Mouse (Mus musculus): ENCODE results near the gene Kpna4. TPM values are rescaled to one million over a fixed set of nuclear protein-coding genes. Genes with fewer than 3 reads are reported as not detected.
"Not testable (repeated sequence)": the region's sequence is repeated elsewhere in the genome, so short reads cannot be mapped to it uniquely, and the experiment has no call there.

Gene Kpna4
- total RNA-seq, 2 experiments from 2014 or later = 64.1 to 71.1 TPM

- no peak for DNase-seq
These were observed 17.8 kb downstream of the Kpna4 start for GRCm38 (mm10) chr3:69109079-69109478.

DNA sequence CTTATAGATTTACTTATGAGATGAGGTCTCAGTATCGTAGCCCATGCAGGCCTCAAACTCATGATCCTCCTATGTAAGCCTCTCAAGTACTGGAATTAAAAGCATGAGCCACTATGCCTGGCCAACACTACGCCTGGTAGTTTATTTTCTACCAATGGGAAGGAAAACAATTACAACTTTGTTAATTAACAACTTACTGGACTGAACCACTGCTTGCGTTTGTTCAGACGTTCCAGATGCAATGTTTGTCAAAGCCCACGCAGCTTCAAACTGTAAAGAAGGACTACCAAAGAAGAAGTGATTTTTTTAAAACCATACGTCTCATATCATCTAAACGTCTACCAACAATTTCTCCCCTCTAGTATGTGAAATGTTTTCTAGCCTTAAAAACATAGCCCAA is 32.5 kb downstream of the Kpna4 start:
- DNase-seq = no peak

- no peak for DNase-seq
These were observed 62.9 kb downstream of the Kpna4 start for GRCm38 (mm10) chr3:69064005-69064404.

GRCm38 (mm10) chr3:69062764-69063163 is 64.1 kb downstream of the Kpna4 start:
- no peak for DNase-seq

GRCm38 (mm10) chr3:69060672-69061071 is 66.2 kb downstream of the Kpna4 start:
- no peak for DNase-seq

- DNase-seq = no peak
These were observed 71.0 kb downstream of the Kpna4 start for GRCm38 (mm10) chr3:69055871-69056270.

GRCm38 (mm10) chr3:69054760-69055432 is 72.0 kb downstream of the Kpna4 start:
- no peak for DNase-seq

DNA sequence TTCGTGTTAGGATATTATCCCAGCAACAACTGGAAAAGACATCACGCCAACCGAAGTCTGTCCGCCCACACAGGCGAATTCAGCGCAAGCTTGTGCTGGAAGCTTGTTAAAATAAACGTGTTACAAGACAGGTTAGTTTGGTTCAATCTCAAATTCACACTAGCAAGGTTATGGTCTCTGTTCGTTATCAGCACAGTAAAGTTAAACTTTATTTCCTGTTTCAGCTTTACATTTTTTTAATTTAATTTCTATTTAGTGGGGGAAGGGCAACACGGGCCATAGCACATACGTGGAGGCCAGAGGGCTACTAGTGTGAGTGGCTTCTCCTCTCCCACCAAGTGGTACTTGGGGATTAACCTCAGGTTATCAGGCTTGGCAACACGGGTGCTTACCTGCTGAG is 75.0 kb downstream of the Kpna4 start:
- DNase-seq = no peak

DNA sequence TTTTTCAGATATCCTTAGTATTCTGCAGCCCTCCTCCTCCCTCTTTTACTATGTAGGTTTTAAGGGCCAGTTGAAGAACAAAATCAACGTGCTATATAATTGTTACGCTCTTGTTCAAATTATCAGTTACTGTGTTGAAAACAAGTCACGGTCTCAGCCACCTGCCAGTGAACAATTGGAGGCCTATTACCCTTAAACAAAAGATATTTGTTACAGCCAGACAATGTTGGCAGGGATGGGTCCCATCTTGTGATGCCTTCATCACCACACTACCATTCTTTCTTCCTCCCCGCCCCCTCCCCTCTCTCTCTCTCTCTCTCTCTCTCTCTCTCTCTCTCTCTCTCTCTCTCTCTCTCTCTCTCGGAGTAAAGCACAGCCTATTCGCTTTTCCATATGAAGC is 77.9 kb downstream of the Kpna4 start:
- no peak for DNase-seq

DNA sequence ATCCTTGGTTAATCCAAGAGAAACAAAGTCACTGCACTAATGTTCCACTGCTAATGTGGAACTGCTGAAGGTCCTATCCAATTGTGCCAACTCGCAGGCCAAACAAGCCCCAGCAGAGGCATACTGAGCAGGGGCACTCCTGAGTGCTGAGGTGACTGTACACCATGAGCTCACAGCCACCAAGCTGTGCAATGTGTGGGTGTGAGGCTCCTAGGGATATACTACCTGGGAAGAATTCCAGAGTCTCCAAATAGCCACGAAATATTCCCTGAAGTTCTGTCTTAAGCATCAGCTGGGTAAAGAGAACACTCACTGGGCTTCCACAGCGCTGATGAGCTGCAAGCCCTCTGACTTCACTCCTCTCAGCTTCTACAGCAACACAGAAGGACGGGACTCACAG is 79.2 kb downstream of the Kpna4 start:
- DNase-seq = no peak

DNA sequence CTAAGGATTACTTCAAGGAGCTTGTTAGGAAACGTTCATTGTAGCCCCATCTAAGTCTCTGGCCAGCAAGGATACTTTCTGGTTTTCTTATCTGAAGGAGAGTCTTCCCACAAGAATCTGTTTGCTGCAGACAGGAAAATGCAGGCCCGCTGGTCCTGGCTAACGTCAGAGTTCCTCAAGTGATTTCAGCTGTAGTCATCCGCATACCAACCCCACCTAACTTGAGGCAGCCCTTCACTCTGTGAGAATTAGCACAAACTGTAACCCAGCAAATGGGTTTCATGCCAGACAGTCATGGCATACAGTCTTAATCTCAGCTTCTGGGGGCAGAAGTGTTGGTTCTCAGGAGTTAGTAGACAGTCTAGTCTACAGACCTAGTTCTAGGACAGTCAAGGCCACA is 80.4 kb downstream of the Kpna4 start:
- no peak for DNase-seq

DNA sequence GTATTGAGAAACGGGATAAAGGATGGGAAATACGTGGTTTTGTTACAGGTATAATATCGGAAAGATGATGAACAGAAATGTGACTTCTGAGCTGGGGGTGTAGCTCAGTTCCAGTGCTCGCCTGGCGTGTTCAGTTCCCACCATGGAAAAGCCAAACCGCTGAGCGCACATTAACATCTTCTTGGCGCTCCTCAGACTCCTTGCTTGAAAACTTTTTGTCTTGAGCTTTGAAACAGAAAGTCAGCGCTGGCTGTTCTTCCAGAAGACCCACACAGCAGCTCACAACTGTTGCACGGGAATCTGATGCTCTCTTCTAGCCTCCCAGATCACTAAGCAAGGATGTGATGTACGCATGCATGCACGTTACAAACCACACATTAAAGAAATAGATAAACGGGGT is 81.2 kb downstream of the Kpna4 start:
- DNase-seq = no peak

DNA sequence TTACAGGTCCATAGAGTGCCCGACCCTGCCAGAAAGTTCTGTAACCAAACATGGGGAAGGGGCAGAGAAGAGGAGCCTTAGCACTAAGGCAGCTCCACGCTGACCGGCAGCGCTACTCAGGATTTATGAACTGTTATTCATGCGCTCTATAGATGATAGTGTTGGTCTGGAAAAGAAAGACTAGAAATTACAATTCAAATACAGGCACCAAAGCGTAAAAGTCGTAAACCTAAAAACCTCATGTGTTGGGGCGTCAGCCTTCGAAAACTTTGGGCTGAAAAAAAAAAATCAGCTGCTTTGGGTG is 81.6 kb downstream of the Kpna4 start:
- no peak for DNase-seq

DNA sequence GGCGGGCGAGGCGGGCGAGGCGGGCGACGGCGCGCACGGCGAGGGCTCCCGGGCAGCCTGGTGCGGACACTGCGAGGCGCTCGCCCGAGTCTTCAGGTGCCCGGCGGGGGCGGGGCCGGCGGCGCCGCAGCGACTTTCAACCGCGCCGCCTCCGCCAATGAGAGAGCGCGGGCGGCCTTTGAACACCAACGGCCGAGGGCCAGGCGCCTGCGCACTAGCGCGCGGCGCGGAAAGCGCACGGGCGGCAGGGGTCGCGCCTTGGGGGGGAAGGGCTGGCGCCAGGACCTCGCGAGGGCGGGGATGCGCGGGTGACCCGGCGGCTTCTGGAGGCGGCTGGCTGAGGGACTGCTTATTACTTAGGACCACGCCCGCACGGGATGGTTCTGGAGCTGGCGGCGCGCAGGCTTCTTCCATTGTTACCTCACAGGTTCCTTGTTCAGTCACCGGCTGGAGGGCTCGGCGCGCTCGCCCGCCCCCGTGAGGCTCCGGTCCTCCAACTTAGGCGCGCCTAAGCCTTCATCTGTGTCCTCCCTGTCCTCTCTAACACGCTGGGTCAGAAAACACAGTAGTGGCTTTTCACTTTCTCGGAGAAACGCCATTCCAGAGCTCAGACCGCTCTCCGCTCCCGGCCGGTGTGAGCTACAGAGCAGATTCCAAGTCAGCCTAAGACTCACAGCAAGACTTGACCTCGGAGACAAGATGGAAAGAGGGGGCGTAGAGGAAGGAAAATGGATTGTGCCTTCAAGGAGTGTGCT is 82.1 kb downstream of the Kpna4 start, which contains the start of gene Trim59:
Gene Trim59 (minus strand): TSS at position 111 of the 755 bp plus-strand sequence.
- DNase-seq = peak; percentile 93 to 96

- DNase-seq = no peak
These were observed 82.7 kb downstream of the Kpna4 start for GRCm38 (mm10) chr3:69044167-69044591.

GRCm38 (mm10) chr3:69041298-69041697 is 85.6 kb downstream of the Kpna4 start:
- no peak for DNase-seq

DNA sequence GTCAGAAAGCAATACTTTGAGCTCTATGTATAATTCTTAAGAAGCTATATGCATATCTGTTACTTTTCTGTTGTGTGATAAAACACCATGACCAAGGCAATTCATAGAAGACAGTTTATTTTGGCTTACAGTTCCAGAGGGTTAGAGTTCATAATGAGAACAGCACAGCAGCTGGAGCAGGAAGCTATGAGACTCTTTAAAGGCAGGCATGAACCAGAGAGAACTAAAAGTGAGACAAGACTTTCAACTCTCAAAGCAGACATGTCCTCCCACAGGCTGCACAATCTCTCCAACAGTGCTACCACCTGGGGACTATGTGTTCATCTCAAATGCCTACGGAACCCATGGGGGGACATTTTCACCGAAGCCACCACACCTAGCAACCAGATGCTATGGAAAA is 86.8 kb downstream of the Kpna4 start:
- no peak for DNase-seq

GRCm38 (mm10) chr3:69026133-69026783 is 100.7 kb downstream of the Kpna4 start:
- no peak for DNase-seq

DNA sequence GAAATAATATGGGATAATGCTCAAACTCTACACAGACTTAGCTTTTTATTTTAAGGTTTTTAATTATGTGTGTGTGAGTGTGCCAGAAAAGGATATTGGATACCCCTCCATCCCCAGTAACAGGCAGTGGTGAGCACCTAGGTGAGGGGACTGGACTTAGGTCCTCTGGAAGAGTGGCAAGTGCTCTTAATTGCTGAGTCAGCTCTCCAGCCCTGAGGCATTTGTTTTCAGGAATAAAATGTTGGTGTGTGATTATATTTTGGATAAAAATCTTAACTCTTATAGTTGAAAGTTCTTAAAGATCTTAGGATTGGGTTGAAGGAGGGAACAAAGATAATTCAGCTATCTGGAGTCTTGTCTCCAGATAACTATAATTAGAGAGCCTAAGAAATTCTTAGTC is 106.1 kb downstream of the Kpna4 start:
- DNase-seq = no peak

GRCm38 (mm10) chr3:69020285-69020684 is 106.6 kb downstream of the Kpna4 start:
- no peak for DNase-seq

DNA sequence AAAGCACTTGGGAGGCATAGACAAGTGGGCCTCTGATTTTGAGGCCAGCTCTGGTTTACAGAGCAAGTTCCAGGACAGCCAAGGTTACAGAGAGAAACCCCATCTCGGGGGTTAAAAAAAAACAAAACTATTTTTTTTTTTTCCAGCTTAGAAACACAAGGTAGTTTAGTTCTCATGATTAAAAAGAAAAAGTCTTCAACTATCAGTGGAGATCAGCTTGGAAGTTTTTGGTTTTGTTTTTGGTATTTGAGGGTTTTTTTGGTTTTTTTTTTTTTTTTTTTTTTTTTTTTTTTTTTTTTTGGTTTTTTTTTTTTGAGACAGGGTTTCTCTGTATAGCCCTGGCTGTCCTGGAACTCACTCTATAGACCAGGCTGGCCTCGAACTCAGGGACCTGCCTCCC is 108.3 kb downstream of the Kpna4 start:
- DNase-seq = not testable (repeated sequence)

DNA sequence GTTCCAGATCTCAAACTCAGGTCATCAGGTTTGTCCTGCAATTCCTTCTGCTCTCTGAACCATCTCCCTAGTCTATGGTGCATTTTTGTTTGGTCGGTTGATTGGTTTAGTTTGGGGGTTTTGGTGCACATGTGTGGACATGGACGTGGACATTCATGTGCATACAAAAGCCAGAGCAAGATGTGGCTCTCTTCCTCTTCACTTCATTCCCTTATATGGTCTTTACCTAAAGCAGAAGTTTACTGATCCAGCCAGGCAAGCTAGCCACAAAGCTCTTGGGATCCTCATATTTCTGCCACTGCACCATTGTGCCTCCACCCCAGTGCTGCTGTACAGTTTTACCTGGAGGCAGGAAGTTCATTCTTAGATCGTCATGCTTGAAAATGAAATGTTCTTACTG is 109.7 kb downstream of the Kpna4 start:
- no peak for DNase-seq
